In the genomic region with DNA sequence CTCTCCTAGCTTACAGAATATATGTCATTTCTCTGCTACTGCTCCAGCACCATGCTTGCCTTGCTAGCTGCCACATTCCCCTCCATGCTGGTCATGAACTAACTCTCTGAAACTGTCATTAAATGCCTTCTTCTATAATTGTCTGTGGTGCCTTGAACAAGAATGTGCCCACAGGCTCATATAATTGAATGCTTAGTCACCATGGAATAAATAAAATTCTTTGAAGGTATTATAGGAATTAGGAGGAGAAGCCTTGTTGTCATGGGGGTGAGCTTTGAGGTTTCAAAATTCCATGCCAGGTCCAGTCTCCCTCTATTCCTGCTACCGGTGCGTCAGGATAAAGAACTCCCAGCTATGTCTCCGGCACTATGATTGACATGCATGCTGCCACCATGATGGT, we compare ENCODE assay signal across 29 mouse cellular contexts.
"Had no signal": no experiment of that assay in that cellular context is flagged by ENCODE, and none has a peak within 500 bp of the region (broad histone marks: within the 10 kb centered on the region; RNA-seq: fewer than 3 reads in every experiment).

No protein-coding gene starts in this region.

- H3K4me1 ChIP-seq: limb, embryonic 12.5 days; limb, embryonic 13.5 days; limb, embryonic 15.5 days; liver, embryonic 12.5 days; liver, embryonic 13.5 days; liver, embryonic 15.5 days; lung, embryonic 15.5 days; megakaryocyte, embryonic 14.5 days; midbrain, embryonic 10.5 days; midbrain, embryonic 12.5 days; midbrain, embryonic 13.5 days; midbrain, embryonic 15.5 days had no signal

- H3K27ac ChIP-seq: left cerebral cortex, adult 2 months; limb, embryonic 12.5 days; limb, embryonic 13.5 days; limb, embryonic 15.5 days; liver, embryonic 12.5 days; liver, embryonic 13.5 days; liver, embryonic 14.5 days; liver, embryonic 15.5 days; lung, embryonic 15.5 days; macrophage; midbrain, embryonic 10.5 days; midbrain, embryonic 12.5 days; midbrain, embryonic 13.5 days; midbrain, embryonic 15.5 days had no signal

- H3K9me3 ChIP-seq: limb, embryonic 12.5 days; limb, embryonic 13.5 days; limb, embryonic 15.5 days; liver, embryonic 12.5 days; liver, embryonic 13.5 days; liver, embryonic 15.5 days; lung, embryonic 15.5 days; midbrain, embryonic 10.5 days; midbrain, embryonic 12.5 days; midbrain, embryonic 13.5 days; midbrain, embryonic 15.5 days had no signal

- ATAC-seq: liver, embryonic 12.5 days; liver, postnatal 0 days; lung, postnatal 0 days; midbrain, embryonic 13.5 days; midbrain, embryonic 15.5 days; midbrain, embryonic 16.5 days had no signal

- H3K36me3 ChIP-seq: limb, embryonic 12.5 days; limb, embryonic 13.5 days; limb, embryonic 15.5 days; liver, embryonic 12.5 days; liver, embryonic 13.5 days; liver, embryonic 15.5 days; lung, embryonic 15.5 days; midbrain, embryonic 10.5 days; midbrain, embryonic 12.5 days; midbrain, embryonic 13.5 days; midbrain, embryonic 15.5 days had no signal

- H3K4me3 ChIP-seq: left cerebral cortex, adult 2 months; limb, embryonic 12.5 days; limb, embryonic 13.5 days; limb, embryonic 15.5 days; liver, embryonic 12.5 days; liver, embryonic 13.5 days; liver, embryonic 15.5 days; lung, embryonic 15.5 days; megakaryocyte, embryonic 14.5 days; midbrain, embryonic 10.5 days; midbrain, embryonic 12.5 days; midbrain, embryonic 13.5 days; midbrain, embryonic 15.5 days; myocyte had no signal

- H3K27me3 ChIP-seq: limb, embryonic 12.5 days; limb, embryonic 13.5 days; limb, embryonic 15.5 days; liver, embryonic 12.5 days; liver, embryonic 13.5 days; liver, embryonic 15.5 days; lung, embryonic 15.5 days; megakaryocyte, embryonic 14.5 days; midbrain, embryonic 12.5 days; midbrain, embryonic 13.5 days; midbrain, embryonic 15.5 days had no signal

- DNase-seq: left cerebral cortex, postnatal 4 days; liver; liver, embryonic 13.5 days; liver, postnatal 0 days; lung, adult 18-20 months; lung, adult 2 months; lung, embryonic 14.5 days; lung, postnatal 10 days; lung, postnatal 14 days; lung, postnatal 36 days; lung, postnatal 4 days; midbrain, embryonic 14.5 days had no signal
